ENCODE assay signal across 8 mouse cellular contexts in genomic region chr9:72192051-72192952, GRCm38 (mm10).
DNase-seq lines count a peak whose midpoint lies in the region; ATAC-seq and TF ChIP-seq lines count a peak whose summit lies in the region.

No protein-coding gene starts in this region.

- 41% methylated on average over 8 of the region's 8 CpGs for WGBS in forebrain, embryonic 11.5 days
- 43% methylated on average over 8 of the region's 8 CpGs for WGBS in forebrain, embryonic 15.5 days

- no peak overlapping the region for H3K27ac ChIP-seq in forebrain, embryonic 11.5 days (ENCODE audit: low read depth, low read length)
- H3K27ac ChIP-seq in forebrain, embryonic 15.5 days (replicated peaks): no peak overlapping the region; the same call in 1 of the 2 replicates
- no peak overlapping the region for H3K27ac ChIP-seq in ES-E14 (ENCODE audit: insufficient read depth, low read depth, low read length, poor library complexity, severe bottlenecking)

- H3K9ac ChIP-seq in forebrain, embryonic 11.5 days (ENCODE audit: low read length): no peak overlapping the region
- no peak overlapping the region for H3K9ac ChIP-seq in forebrain, embryonic 15.5 days (replicated peaks)
- H3K9ac ChIP-seq in ES-E14 (ENCODE audit: insufficient read depth, low read depth, low read length, poor library complexity, severe bottlenecking): no peak overlapping the region

- peaks cover 2% of the 10 kb centered on the region; the same call in 1 of the 2 replicates for H3K4me1 ChIP-seq in forebrain, embryonic 11.5 days (replicated peaks; ENCODE audit: control insufficient read depth, insufficient read depth, low read length)
- H3K4me1 ChIP-seq in forebrain, embryonic 15.5 days: peaks cover 6% of the 10 kb centered on the region
- H3K4me1 ChIP-seq in ES-E14 (ENCODE audit: control insufficient read depth in 2 of 2, insufficient read depth in 2 of 2, low read length in 2 of 2, poor library complexity in 1 of 2): peaks cover 0 to 3% of the 10 kb centered on the region in 2 experiments; a peak in 2 of 4 replicates

- no peak for ATAC-seq in forebrain, embryonic 11.5 days (replicated peaks; ENCODE audit: low FRiP score)
- ATAC-seq in forebrain, embryonic 15.5 days (replicated peaks): no peak

- in situ Hi-C loops in ES-E14 (cut with MboI; ENCODE audit: low sequenced_read_pairs in 2 of 2, unreplicated experiment in 2 of 2): no loop called here

- peak; percentile 57 for DNase-seq in forebrain, embryonic 11.5 days (ENCODE audit: low spot score)
- no peak for DNase-seq in ES-E14 (ENCODE audit: low read depth, low spot score)
- peak; percentile 72 for DNase-seq in cerebellum, adult 8-10 months
- DNase-seq in gastrocnemius, postnatal 10 days: peak; percentile 51
- DNase-seq in kidney, postnatal 4 days: peak; percentile 70 to 76
- peak; percentile 74 for DNase-seq in lung, postnatal 25 days (ENCODE audit: low spot score)
- DNase-seq in splenic B cell, adult 2 months (ENCODE audit: low read depth, low spot score): peak; percentile 77

- no peak overlapping the region for H3K4me2 ChIP-seq in forebrain, embryonic 11.5 days (ENCODE audit: low read depth, low read length, severe bottlenecking)
- H3K4me2 ChIP-seq in forebrain, embryonic 15.5 days (replicated peaks): no peak overlapping the region

- H3K36me3 ChIP-seq in forebrain, embryonic 11.5 days (ENCODE audit: control insufficient read depth, insufficient read depth, low read length): no peaks in the 10 kb centered on the region
- H3K36me3 ChIP-seq in forebrain, embryonic 15.5 days: no peaks in the 10 kb centered on the region
- no peaks in the 10 kb centered on the region for H3K36me3 ChIP-seq in ES-E14 (ENCODE audit: control insufficient read depth, insufficient read depth, low read length, poor library complexity, severe bottlenecking)
- H3K36me3 ChIP-seq in splenic B cell, adult 2 months (ENCODE audit: control insufficient read depth, insufficient read depth, low read length, poor library complexity, severe bottlenecking): no peaks in the 10 kb centered on the region

- H3K9me3 ChIP-seq in forebrain, embryonic 11.5 days (ENCODE audit: control insufficient read depth, low read length): no peaks in the 10 kb centered on the region
- no peaks in the 10 kb centered on the region for H3K9me3 ChIP-seq in forebrain, embryonic 15.5 days
- no peaks in the 10 kb centered on the region for H3K9me3 ChIP-seq in ES-E14 (ENCODE audit: control insufficient read depth, insufficient read depth, low read depth, low read length)

- H3K4me3 ChIP-seq in forebrain, embryonic 11.5 days (ENCODE audit: low read depth, low read length): no peak overlapping the region
- H3K4me3 ChIP-seq in forebrain, embryonic 15.5 days: no peak overlapping the region
- no peak overlapping the region for H3K4me3 ChIP-seq in ES-E14 (ENCODE audit: insufficient read depth in 1 of 2, low read depth in 1 of 2, low read length in 2 of 2, poor library complexity in 1 of 2, severe bottlenecking in 1 of 2)

- no peaks in the 10 kb centered on the region for H3K27me3 ChIP-seq in forebrain, embryonic 11.5 days (ENCODE audit: control insufficient read depth, insufficient read depth, low read length)
- H3K27me3 ChIP-seq in forebrain, embryonic 15.5 days: no peaks in the 10 kb centered on the region
- H3K27me3 ChIP-seq in splenic B cell, adult 2 months (ENCODE audit: control insufficient read depth, insufficient read depth, low read length, poor library complexity, severe bottlenecking): no peaks in the 10 kb centered on the region

TF ChIP-seq in ES-E14, 5 proteins besides CTCF, POLR2A, EP300 and RAD21:
- TF ChIP-seq ZC3H11A (IDR thresholded peaks at IDR 0.05; ENCODE audit: borderline replicate concordance, low read depth, low read length): peak; percentile 49; the same call in 1 of the 2 replicates
- TF ChIP-seq HCFC1 (IDR thresholded peaks at IDR 0.05; ENCODE audit: borderline replicate concordance, insufficient read depth, low read length): no peak
